20 mouse cellular contexts compared by ENCODE assay signal in the genomic region with DNA sequence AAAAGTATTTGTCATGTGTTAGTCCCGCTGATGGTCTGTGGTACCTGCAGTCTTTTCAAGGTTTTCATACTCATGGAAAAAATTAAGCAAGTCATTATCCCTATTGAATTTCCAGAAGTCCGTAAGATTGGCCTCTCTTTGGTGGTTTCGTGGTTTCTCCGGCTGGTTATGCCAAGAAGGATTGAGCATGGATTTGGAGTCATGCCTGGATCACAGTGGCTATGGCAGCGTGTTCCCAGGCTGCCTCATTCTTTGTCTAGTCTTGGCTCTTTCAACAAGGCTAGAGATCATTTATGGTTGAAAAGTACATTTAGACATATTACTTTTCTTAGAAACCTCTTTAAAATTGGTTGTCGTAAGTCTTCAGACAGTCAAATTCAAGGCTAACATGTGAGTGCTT.
DNase-seq lines count a peak whose midpoint lies in the region; ATAC-seq and TF ChIP-seq lines count a peak whose summit lies in the region.
"Had no signal": no experiment of that assay in that cellular context is flagged by ENCODE, and none has a peak within 500 bp of the region (broad histone marks: within the 10 kb centered on the region; RNA-seq: fewer than 3 reads in every experiment).

No protein-coding gene starts in this region.

- 41% methylated on average over 6 of the region's 6 CpGs for WGBS in embryonic facial prominence, embryonic 13.5 days
- WGBS in embryonic facial prominence, embryonic 10.5 days: 90% methylated on average over 6 of the region's 6 CpGs
- WGBS in thymus, adult 2 months: 93% methylated on average over 6 of the region's 6 CpGs

- no peak overlapping the region for H3K4me2 ChIP-seq in embryonic facial prominence, embryonic 13.5 days
- H3K4me2 ChIP-seq: hindbrain, embryonic 13.5 days; limb, embryonic 13.5 days; stomach, embryonic 15.5 days had no signal

- H3K4me3 ChIP-seq in embryonic facial prominence, embryonic 13.5 days: no peak overlapping the region
- no peak overlapping the region for H3K4me3 ChIP-seq in embryonic facial prominence, embryonic 10.5 days
- H3K4me3 ChIP-seq in thymus, adult 2 months (ENCODE audit: control insufficient read depth, insufficient read depth, low read length): no peak overlapping the region
- H3K4me3 ChIP-seq: heart, adult 2 months; hindbrain, embryonic 13.5 days; limb, embryonic 13.5 days; stomach, embryonic 15.5 days had no signal

- no peak overlapping the region for H3K9ac ChIP-seq in embryonic facial prominence, embryonic 13.5 days
- H3K9ac ChIP-seq: hindbrain, embryonic 13.5 days; limb, embryonic 13.5 days; stomach, embryonic 15.5 days had no signal

- no peak for TF ChIP-seq CTCF in thymus, adult 2 months (IDR thresholded peaks at IDR 0.05; ENCODE audit: borderline replicate concordance, control insufficient read depth, extremely low read depth, insufficient read depth, low read length, poor library complexity)

- peak overlapping the region; percentile 17; the same call in 1 of the 2 replicates for H3K27ac ChIP-seq in embryonic facial prominence, embryonic 13.5 days
- no peak overlapping the region for H3K27ac ChIP-seq in embryonic facial prominence, embryonic 10.5 days (replicated peaks)
- no peak overlapping the region for H3K27ac ChIP-seq in thymus, adult 2 months (ENCODE audit: control insufficient read depth, insufficient read depth, low read length)
- H3K27ac ChIP-seq: heart, adult 2 months; hindbrain, embryonic 13.5 days; limb, embryonic 13.5 days; stomach, embryonic 15.5 days had no signal

- H3K27me3 ChIP-seq in embryonic facial prominence, embryonic 13.5 days: no peaks in the 10 kb centered on the region
- H3K27me3 ChIP-seq in embryonic facial prominence, embryonic 10.5 days (replicated peaks; ENCODE audit: low read depth, poor library complexity, severe bottlenecking): no peaks in the 10 kb centered on the region
- no peaks in the 10 kb centered on the region for H3K27me3 ChIP-seq in thymus, adult 2 months (ENCODE audit: control insufficient read depth, insufficient read depth, low read length)
- H3K27me3 ChIP-seq: hindbrain, embryonic 13.5 days; limb, embryonic 13.5 days; stomach, embryonic 15.5 days had no signal

- DNase-seq in embryonic facial prominence, embryonic 10.5 days (ENCODE audit: low spot score): no peak
- peak; percentile 52 for DNase-seq in 3134 (ENCODE audit: extremely low read depth, insufficient read length, low spot score)
- DNase-seq in cerebellum, adult 11-12 months: peak; percentile 36
- DNase-seq in cerebellum, postnatal 36 days: peak; percentile 38 to 47
- DNase-seq in kidney, postnatal 14 days: no peak
- no peak for DNase-seq in thymus, adult 2 months
- DNase-seq: adrenal gland, adult 2 months; B cell, adult 2 months; heart, adult 2 months; heart, postnatal 10 days; kidney, postnatal 4 days; layer of hippocampus, postnatal 36 days; lung, postnatal 14 days; spleen, adult 18-20 months had no signal

- H3K36me3 ChIP-seq in embryonic facial prominence, embryonic 13.5 days: peaks cover 15% of the 10 kb centered on the region
- peaks cover 22% of the 10 kb centered on the region for H3K36me3 ChIP-seq in embryonic facial prominence, embryonic 10.5 days (replicated peaks)
- no peaks in the 10 kb centered on the region for H3K36me3 ChIP-seq in thymus, adult 2 months (ENCODE audit: control insufficient read depth, insufficient read depth, low read length)
- H3K36me3 ChIP-seq: stomach, embryonic 15.5 days had no signal

- no peak for TF ChIP-seq POLR2A in thymus, adult 2 months (IDR thresholded peaks at IDR 0.05; ENCODE audit: control insufficient read depth, extremely low read depth, insufficient read depth, low read length, poor library complexity)

- no peak for ATAC-seq in embryonic facial prominence, embryonic 13.5 days (ENCODE audit: insufficient number of reproducible peaks, insufficient read depth, low FRiP score, low TSS enrichment, low read depth)
- ATAC-seq in granulocyte monocyte progenitor cell, adult 5-6 weeks (replicated peaks; ENCODE audit: poor library complexity, severe bottlenecking): no peak
- ATAC-seq: intestine, postnatal 0 days had no signal

- H3K4me1 ChIP-seq in embryonic facial prominence, embryonic 13.5 days: peaks cover 78% of the 10 kb centered on the region
- H3K4me1 ChIP-seq in embryonic facial prominence, embryonic 10.5 days: peaks cover 15% of the 10 kb centered on the region
- H3K4me1 ChIP-seq in thymus, adult 2 months (replicated peaks; ENCODE audit: control insufficient read depth, insufficient read depth, low read length): no peaks in the 10 kb centered on the region
- H3K4me1 ChIP-seq: stomach, embryonic 15.5 days had no signal

- no peaks in the 10 kb centered on the region for H3K9me3 ChIP-seq in embryonic facial prominence, embryonic 13.5 days
- H3K9me3 ChIP-seq in embryonic facial prominence, embryonic 10.5 days: no peaks in the 10 kb centered on the region
- H3K9me3 ChIP-seq: hindbrain, embryonic 13.5 days; limb, embryonic 13.5 days; stomach, embryonic 15.5 days had no signal

Comparison
In these comparisons a context has a peak if more than half of its experiments do, and no peak if none do; other contexts are left out.
1. DNase-seq: peak in 3134 (single experiment), cerebellum, adult 11-12 months (single experiment) and cerebellum, postnatal 36 days (2 of 2); none in embryonic facial prominence, embryonic 10.5 days (single experiment), kidney, postnatal 14 days (single experiment) and thymus, adult 2 months (single experiment).